Mouse (Mus musculus) inflammation-experienced regulatory T-cells, adult 16 weeks (primary cell): Measurements from ENCODE around the gene Zfp202. TPM values are rescaled to one million over a fixed set of nuclear protein-coding genes. Genes with fewer than 3 reads are reported as not detected.

Source experiments
- polyA plus RNA-seq: library from polyadenylated mRNA; unstranded; fragments of 100-300 nt; shearing (Covaris generic); gene quantifications from one replicate; pipeline ENCODE4 v1.2.1, GENCODE M21; 2017

The Zfp202 gene
- polyA plus RNA-seq, result 6.0 TPM

GRCm38 (mm10) chr9:40192098-40193038 lies at the start of gene Zfp202:
Zfp202 (plus strand) TSS chr9:40192316.

GRCm38 (mm10) chr9:40180620-40181019 lies 11.5 kb upstream of the Zfp202 start, which contains the start of gene Olfr986:
Olfr986 (plus strand) TSS chr9:40180920.

Other genes starting within 250 kb of the Zfp202 start
- not detected for gene Olfr975, start 240.3 kb upstream of the Zfp202 start, polyA plus RNA-seq
- gene Olfr976, start 231.2 kb upstream of the Zfp202 start, polyA plus RNA-seq, result not detected
- not detected for gene Olfr978, start 200.2 kb upstream of the Zfp202 start, polyA plus RNA-seq
- gene Olfr979, start 188.9 kb upstream of the Zfp202 start, polyA plus RNA-seq, result not detected
- not detected for gene Olfr980, start 182.7 kb upstream of the Zfp202 start, polyA plus RNA-seq
- not detected for gene Olfr981, start 170.9 kb upstream of the Zfp202 start, polyA plus RNA-seq
- gene Olfr982, start 118.5 kb upstream of the Zfp202 start, polyA plus RNA-seq, result 0.05 TPM
- not detected for gene Olfr983, start 98.7 kb upstream of the Zfp202 start, polyA plus RNA-seq
- not detected for gene Olfr984, start 78.1 kb upstream of the Zfp202 start, polyA plus RNA-seq
- not detected for gene Olfr985, start 62.1 kb upstream of the Zfp202 start, polyA plus RNA-seq
- not detected for gene Tmem225, start 44.2 kb upstream of the Zfp202 start, polyA plus RNA-seq
- not detected for gene Olfr986, start 11.4 kb upstream of the Zfp202 start, polyA plus RNA-seq
- 0.18 TPM for gene Scn3b, start 76.9 kb downstream of the Zfp202 start, polyA plus RNA-seq